Mouse (Mus musculus): ENCODE results near the gene Col17a1.

- TF ChIP-seq GATA2 (IDR thresholded peaks at IDR 0.05; ENCODE audit: borderline replicate concordance, low read depth, low read length) (no peak), CTCF (IDR thresholded peaks at IDR 0.05; ENCODE audit: low read depth, low read length) (no peak), POLR2AphosphoS5 (IDR thresholded peaks at IDR 0.05; ENCODE audit: insufficient replicate concordance, low read depth, low read length) (no peak), TAL1 (conservative IDR thresholded peaks at IDR 0.05; ENCODE audit: low read depth, low read length) (no peak)
These were observed 33.8 kb upstream of the Col17a1 start for GRCm38 (mm10) chr19:47725643-47726140.
